Comparison of ENCODE assay signal across 12 mouse cellular contexts in the genomic region with DNA sequence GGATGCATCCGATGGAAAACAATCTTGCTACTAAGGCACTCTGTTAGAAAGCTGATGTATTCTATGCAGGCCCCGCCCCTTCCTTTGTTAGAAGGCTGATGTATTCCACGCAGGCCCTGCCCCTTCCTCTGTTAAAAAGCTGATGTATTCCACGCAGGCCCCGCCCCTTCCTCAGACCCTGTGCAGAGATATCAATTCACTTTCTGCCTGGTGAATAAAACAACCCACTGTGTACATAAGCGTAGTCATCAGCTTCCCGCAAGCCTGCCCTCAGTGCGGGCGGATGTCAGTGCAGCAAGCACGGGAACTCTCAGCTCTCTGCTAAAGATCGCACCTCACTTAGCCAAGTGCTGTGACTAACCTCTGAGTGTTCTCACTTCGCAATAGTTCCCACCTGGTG.
A peak's percentile ranks its signal among the peaks of the same experiment; 100 is the strongest.
DNase-seq lines count a peak whose midpoint lies in the region; ATAC-seq and TF ChIP-seq lines count a peak whose summit lies in the region.
"Had no signal": no experiment of that assay in that cellular context is flagged by ENCODE, and none has a peak within 500 bp of the region (broad histone marks: within the 10 kb centered on the region; RNA-seq: fewer than 3 reads in every experiment).

No protein-coding gene starts in this region.

- no peak for TF ChIP-seq POLR2A in brain, embryonic 14.5 days (IDR thresholded peaks at IDR 0.05; ENCODE audit: borderline replicate concordance, extremely low read depth, insufficient read depth, insufficient read length, poor library complexity, severe bottlenecking)
- peak; percentile 32; the same call in 1 of the 2 replicates for TF ChIP-seq POLR2A in lung, adult 2 months (IDR thresholded peaks at IDR 0.05; ENCODE audit: borderline replicate concordance, extremely low read depth, low read depth, low read length)
- no peak for TF ChIP-seq POLR2A in thymus, adult 2 months (IDR thresholded peaks at IDR 0.05; ENCODE audit: control insufficient read depth, extremely low read depth, insufficient read depth, low read length, poor library complexity)

- H3K27me3 ChIP-seq in kidney, postnatal 0 days (ENCODE audit: insufficient read depth, low read length), result no peaks in the 10 kb centered on the region
- H3K27me3 ChIP-seq in neural tube, embryonic 15.5 days (replicated peaks), result no peaks in the 10 kb centered on the region
- no peaks in the 10 kb centered on the region for H3K27me3 ChIP-seq in thymus, adult 2 months (ENCODE audit: control insufficient read depth, insufficient read depth, low read length)
- H3K27me3 ChIP-seq: limb, embryonic 12.5 days had no signal

- peaks cover 11% of the 10 kb centered on the region; the same call in 1 of the 2 replicates for H3K36me3 ChIP-seq in kidney, postnatal 0 days (ENCODE audit: insufficient read depth, low read length)
- peaks cover 24% of the 10 kb centered on the region for H3K36me3 ChIP-seq in neural tube, embryonic 15.5 days
- peaks cover 37% of the 10 kb centered on the region for H3K36me3 ChIP-seq in thymus, adult 2 months (ENCODE audit: control insufficient read depth, insufficient read depth, low read length)

- TF ChIP-seq CTCF in kidney, postnatal 0 days (IDR thresholded peaks at IDR 0.05; ENCODE audit: low read depth), result no peak
- TF ChIP-seq CTCF in brain, embryonic 14.5 days (IDR thresholded peaks at IDR 0.05; ENCODE audit: borderline replicate concordance, extremely low read depth, insufficient read depth, insufficient read length), result no peak
- no peak for TF ChIP-seq CTCF in lung, adult 2 months (IDR thresholded peaks at IDR 0.05; ENCODE audit: insufficient read depth, low read length)
- TF ChIP-seq CTCF in thymus, adult 2 months (IDR thresholded peaks at IDR 0.05; ENCODE audit: borderline replicate concordance, control insufficient read depth, extremely low read depth, insufficient read depth, low read length, poor library complexity), result no peak

- DNase-seq in kidney, postnatal 0 days (ENCODE audit: low spot score), result no peak
- no peak for DNase-seq in kidney, adult 18-20 months
- peak; percentile 31 for DNase-seq in brain, embryonic 14.5 days (ENCODE audit: low read depth)
- no peak for DNase-seq in lung, adult 2 months
- DNase-seq in heart, postnatal 10 days, result no peak
- no peak for DNase-seq in left cerebral cortex, postnatal 25 days (ENCODE audit: low spot score in 2 of 2)
- DNase-seq in thymus, adult 2 months, result no peak
- DNase-seq: cerebellum, postnatal 25 days; gastrocnemius, postnatal 25 days; kidney, postnatal 25 days had no signal

- no peaks in the 10 kb centered on the region for H3K4me1 ChIP-seq in kidney, postnatal 0 days (replicated peaks; ENCODE audit: insufficient read depth, low read length)
- peaks cover 9% of the 10 kb centered on the region for H3K4me1 ChIP-seq in lung, adult 2 months (ENCODE audit: control insufficient read depth, insufficient read depth, low read length)
- no peaks in the 10 kb centered on the region for H3K4me1 ChIP-seq in neural tube, embryonic 15.5 days
- peaks cover 11% of the 10 kb centered on the region for H3K4me1 ChIP-seq in thymus, adult 2 months (replicated peaks; ENCODE audit: control insufficient read depth, insufficient read depth, low read length)
- H3K4me1 ChIP-seq: limb, embryonic 12.5 days had no signal

- WGBS in kidney, postnatal 0 days, result 60% methylated on average over 12 of the region's 12 CpGs
- 64% methylated on average over 12 of the region's 12 CpGs for WGBS in lung, adult 2 months
- 75% methylated on average over 12 of the region's 12 CpGs for WGBS in neural tube, embryonic 15.5 days
- 97% methylated on average over 12 of the region's 12 CpGs for WGBS in thymus, adult 2 months

- no peak overlapping the region for H3K27ac ChIP-seq in kidney, postnatal 0 days
- H3K27ac ChIP-seq in neural tube, embryonic 15.5 days (replicated peaks), result no peak overlapping the region
- no peak overlapping the region for H3K27ac ChIP-seq in thymus, adult 2 months (ENCODE audit: control insufficient read depth, insufficient read depth, low read length)
- H3K27ac ChIP-seq: limb, embryonic 12.5 days had no signal

- no peaks in the 10 kb centered on the region for H3K9me3 ChIP-seq in kidney, postnatal 0 days (replicated peaks; ENCODE audit: low read length)
- H3K9me3 ChIP-seq in neural tube, embryonic 15.5 days (replicated peaks), result no peaks in the 10 kb centered on the region
- H3K9me3 ChIP-seq: limb, embryonic 12.5 days had no signal

- ATAC-seq in kidney, postnatal 0 days (replicated peaks; ENCODE audit: low FRiP score, low read depth), result 0 out of 2 replicates have a peak, but pooled peaks have one; percentile 25
- 0 out of 2 replicates have a peak, but pooled peaks have one; percentile 14 for ATAC-seq in neural tube, embryonic 15.5 days (ENCODE audit: low FRiP score)

- H3K9ac ChIP-seq in kidney, postnatal 0 days (ENCODE audit: low read depth, low read length), result no peak overlapping the region
- no peak overlapping the region for H3K9ac ChIP-seq in neural tube, embryonic 15.5 days (replicated peaks)
- H3K9ac ChIP-seq: limb, embryonic 12.5 days had no signal

- H3K4me3 ChIP-seq in kidney, postnatal 0 days (replicated peaks; ENCODE audit: low read depth, low read length), result no peak overlapping the region
- H3K4me3 ChIP-seq in lung, adult 2 months (replicated peaks; ENCODE audit: extremely low read depth, low read depth, low read length), result no peak overlapping the region
- H3K4me3 ChIP-seq in neural tube, embryonic 15.5 days (replicated peaks), result no peak overlapping the region
- H3K4me3 ChIP-seq in thymus, adult 2 months (ENCODE audit: control insufficient read depth, insufficient read depth, low read length), result no peak overlapping the region
- H3K4me3 ChIP-seq: limb, embryonic 12.5 days had no signal

- intact Hi-C loops in heart, postnatal 10 days (cut with DNase I), result no loop called here
- intact Hi-C loops in left cerebral cortex, postnatal 25 days (cut with DNase I), result no loop called here

- H3K4me2 ChIP-seq in kidney, postnatal 0 days (ENCODE audit: low read length), result no peak overlapping the region
- no peak overlapping the region for H3K4me2 ChIP-seq in neural tube, embryonic 15.5 days
- H3K4me2 ChIP-seq: limb, embryonic 12.5 days had no signal
